Mouse (Mus musculus) kidney, embryonic 14.5 days (tissue): ENCODE data around the gene Slc35b2. TPM values are rescaled to one million over a fixed set of nuclear protein-coding genes. Genes with fewer than 3 reads are reported as not detected.

Experiments used
- ATAC-seq: fragments of 200-750 bp; cut with Nextera tagmentation; 2 replicates; pipeline ENCODE4 v1.8.0; 2017; ENCODE audit warnings: moderate number of reproducible peaks, mild to moderate bottlenecking, moderate TSS enrichment, moderate library complexity; ENCODE audit not compliant: low FRiP score, low TSS enrichment
- H3K27ac ChIP-seq: fragments of 300-500 bp; sonication (generic); 2 replicates; pipeline ENCODE4 v1.5.1; 2014; ENCODE audit warnings: low read depth, mild to moderate bottlenecking, low read length, moderate library complexity, mixed read lengths
- H3K27me3 ChIP-seq: fragments of 300-500 bp; sonication (generic); 2 replicates; pipeline ENCODE4 v1.6.1; 2014; ENCODE audit warnings: mild to moderate bottlenecking, low read length; ENCODE audit not compliant: control insufficient read depth, insufficient read depth
- H3K36me3 ChIP-seq: fragments of 300-500 bp; sonication (generic); 2 replicates; pipeline ENCODE4 v1.6.1; 2014; ENCODE audit warnings: low read length, mixed read lengths; ENCODE audit not compliant: control insufficient read depth, insufficient read depth
- H3K4me1 ChIP-seq: fragments of 300-500 bp; sonication (generic); 2 replicates; pipeline ENCODE4 v1.6.1; 2014; ENCODE audit warnings: low read length, mixed read lengths; ENCODE audit not compliant: control insufficient read depth, insufficient read depth
- H3K4me2 ChIP-seq: fragments of 300-500 bp; sonication (generic); replicated peaks from 2 replicates; pipeline ENCODE4 v1.6.1; 2014; ENCODE audit warnings: low read depth, mild to moderate bottlenecking, low read length
- H3K4me3 ChIP-seq: fragments of 300-500 bp; sonication (generic); 2 replicates; pipeline ENCODE4 v1.5.1; 2014; ENCODE audit warnings: mild to moderate bottlenecking, low read length
- H3K9ac ChIP-seq: fragments of 300-500 bp; sonication (generic); 2 replicates; pipeline ENCODE4 v1.6.1; 2014; ENCODE audit warnings: low read depth, mild to moderate bottlenecking, low read length, moderate library complexity
- H3K9me3 ChIP-seq: fragments of 300-500 bp; sonication (generic); 2 replicates; pipeline ENCODE4 v1.6.1; 2016; ENCODE audit warnings: low read length; ENCODE audit not compliant: control insufficient read depth
- WGBS: fragments of 180-500 bp; shearing (Covaris S2); extraction: QIAGEN DNeasy Blood & Tissue Kit; methylation state at CpG from one replicate; pipeline ENCODE4 v1.1.7; 2014; 5-methylcytosine and 5-hydroxymethylcytosine counted together
- polyA plus RNA-seq: library from polyadenylated mRNA; unstranded; fragments of >200 nt; fragmentation: Nextera tagmentation; extraction: Ambion mirVana; gene quantifications from 2 replicates; pipeline ENCODE4 v1.2.1, GENCODE M21; 2014

Slc35b2 gene
- polyA plus RNA-seq, 1 experiment from 2014 or later, result 140 TPM

DNA sequence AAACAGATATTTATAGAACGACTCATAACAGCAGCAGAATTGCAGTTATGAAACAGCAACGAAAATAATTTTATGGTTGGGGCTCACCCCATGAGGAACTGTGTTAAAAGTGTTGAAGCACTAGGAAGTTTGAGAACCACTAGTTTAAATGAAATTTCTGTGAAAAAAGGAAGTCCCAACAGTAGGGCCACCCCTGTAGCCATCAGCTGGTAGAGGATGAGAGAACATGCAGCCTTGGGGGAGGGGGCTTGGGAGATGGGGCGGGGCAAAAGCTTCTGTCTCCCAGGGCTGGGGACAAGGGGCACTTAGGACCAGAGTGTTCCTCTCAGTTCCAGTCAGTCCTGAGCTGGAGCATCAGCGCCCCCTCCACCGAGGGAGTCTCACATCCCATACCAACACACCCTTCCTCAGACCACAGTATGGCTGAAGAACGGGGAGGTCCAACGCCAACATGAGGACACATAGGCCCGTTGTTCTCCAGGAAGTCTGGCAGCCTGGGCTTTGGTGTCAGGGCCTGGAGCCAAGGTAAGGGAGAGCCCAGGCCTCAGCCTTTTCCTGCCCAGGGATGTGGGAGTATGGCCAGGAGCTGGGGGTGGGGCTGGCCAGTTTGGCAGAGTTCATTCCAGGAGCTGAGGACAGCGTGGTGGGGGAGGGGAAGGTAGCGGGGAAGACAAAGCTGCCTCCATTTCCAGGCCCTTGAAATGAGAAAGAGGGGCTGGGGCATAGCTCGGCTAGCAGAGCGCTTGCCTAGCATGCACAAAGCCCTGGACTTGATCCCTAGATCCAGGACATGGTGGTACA is 20.6 kb downstream of the Slc35b2 start:
- peak; percentile 20; the same call in 1 of the 2 replicates for ATAC-seq
- Histone ChIP-seq H3K4me2 (peak overlapping the region; percentile 21), H3K9ac (peak overlapping the region; percentile 40; the same call in 1 of the 2 replicates), H3K4me3 (no peak overlapping the region; the same call in 1 of the 2 replicates), H3K27me3 (no peaks in the 10 kb centered on the region), H3K36me3 (peaks cover 12% of the 10 kb centered on the region; the same call in 1 of the 2 replicates), H3K27ac (peak overlapping the region; percentile 77), H3K4me1 (peaks cover 25% of the 10 kb centered on the region), H3K9me3 (0 out of 2 replicates have a peak, but pooled peaks cover 5% of the 10 kb centered on the region)
- WGBS, result 38% methylated on average over 12 of the region's 12 CpGs

DNA sequence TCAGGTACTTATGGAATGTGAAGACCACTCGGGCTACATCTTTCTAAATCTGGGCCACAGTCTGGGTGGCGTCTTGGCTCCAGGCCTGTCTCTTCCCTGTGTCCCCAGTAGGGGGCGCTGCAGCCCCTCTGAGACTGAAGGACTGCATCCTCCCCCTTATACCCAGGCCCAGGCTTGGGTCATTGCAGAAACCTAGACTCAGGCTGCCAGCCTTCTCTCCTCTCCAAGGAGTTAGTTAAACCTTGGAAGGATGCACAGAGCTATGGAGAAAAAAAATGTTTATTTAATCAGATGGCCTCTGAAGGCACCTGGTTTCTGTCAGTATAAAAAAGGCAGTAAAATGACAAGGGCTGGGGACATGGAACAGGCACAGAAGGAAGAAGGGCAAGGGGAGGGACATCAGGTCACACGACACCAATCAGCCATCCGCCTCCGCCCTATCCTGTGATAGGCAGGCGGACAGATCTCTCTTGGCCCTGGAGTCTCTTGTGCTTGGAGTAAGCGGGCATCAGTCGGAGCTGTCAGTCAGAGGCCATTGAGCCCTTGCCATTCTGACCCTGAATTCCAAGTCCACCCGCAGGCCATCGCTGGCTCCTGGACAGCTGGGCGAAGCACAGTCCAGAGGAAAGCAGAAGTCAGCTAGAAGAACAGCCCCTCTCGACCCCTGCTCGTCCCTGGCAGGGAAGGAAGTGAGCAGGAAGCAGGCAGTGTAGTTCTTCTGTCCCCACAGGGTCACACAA is 21.4 kb downstream of the Slc35b2 start:
- peak; percentile 64 for ATAC-seq
- no peak overlapping the region; the same call in 1 of the 2 replicates for H3K4me2 ChIP-seq
- H3K9ac ChIP-seq, result peak overlapping the region; percentile 40; the same call in 1 of the 2 replicates
- H3K27me3 ChIP-seq, result no peaks in the 10 kb centered on the region
- H3K36me3 ChIP-seq, result peaks cover 19% of the 10 kb centered on the region; the same call in 1 of the 2 replicates
- peaks cover 25% of the 10 kb centered on the region for H3K4me1 ChIP-seq
- no peak overlapping the region for H3K4me3 ChIP-seq
- 0 out of 2 replicates have a peak, but pooled peaks cover 5% of the 10 kb centered on the region for H3K9me3 ChIP-seq
- WGBS, result 15% methylated on average over 14 of the region's 14 CpGs
- peak overlapping the region; percentile 77 for H3K27ac ChIP-seq

DNA sequence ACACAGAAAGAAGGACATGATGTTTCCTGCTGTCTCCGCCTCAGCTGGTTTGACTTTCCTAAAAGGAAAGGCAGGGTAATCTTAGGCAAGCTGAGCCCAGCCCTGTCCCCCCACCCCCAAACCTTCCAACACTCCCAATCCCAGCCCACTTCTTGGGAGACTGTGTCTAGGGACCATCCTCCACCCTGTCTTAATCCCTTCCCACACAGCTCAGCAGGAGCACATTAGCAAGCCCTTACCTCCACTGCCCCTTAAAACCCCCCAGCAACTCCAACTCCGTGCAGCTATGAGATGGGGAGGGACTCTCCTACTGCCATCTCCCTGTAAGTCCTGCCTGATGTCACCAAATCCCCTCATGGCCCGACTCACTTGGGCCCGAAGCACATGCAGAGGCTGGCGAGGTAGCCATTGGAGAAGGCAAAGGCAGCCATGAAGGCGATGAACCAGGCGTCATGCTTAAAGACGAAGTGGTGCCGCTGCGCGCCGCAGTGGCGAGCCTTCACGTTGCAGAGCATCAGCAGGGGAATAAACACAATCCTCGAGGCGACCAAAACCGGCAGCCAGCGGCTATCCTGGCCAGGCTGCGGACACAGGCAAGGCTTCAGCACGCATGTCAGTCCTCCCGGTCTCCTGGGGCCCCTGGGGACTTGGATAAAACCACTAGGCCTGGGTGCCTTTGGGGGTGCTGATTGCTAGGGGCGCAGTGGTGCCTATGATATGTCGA is 22.2 kb downstream of the Slc35b2 start:
- Histone ChIP-seq H3K27ac (peak overlapping the region; percentile 77), H3K4me3 (no peak overlapping the region), H3K4me1 (peaks cover 25% of the 10 kb centered on the region), H3K36me3 (peaks cover 19% of the 10 kb centered on the region; the same call in 1 of the 2 replicates), H3K27me3 (no peaks in the 10 kb centered on the region), H3K9ac (no peak overlapping the region), H3K4me2 (no peak overlapping the region), H3K9me3 (0 out of 2 replicates have a peak, but pooled peaks cover 5% of the 10 kb centered on the region)
- 0 out of 2 replicates have a peak, but pooled peaks have one; percentile 13 for ATAC-seq
- WGBS, result 80% methylated on average over 23 of the region's 23 CpGs

DNA sequence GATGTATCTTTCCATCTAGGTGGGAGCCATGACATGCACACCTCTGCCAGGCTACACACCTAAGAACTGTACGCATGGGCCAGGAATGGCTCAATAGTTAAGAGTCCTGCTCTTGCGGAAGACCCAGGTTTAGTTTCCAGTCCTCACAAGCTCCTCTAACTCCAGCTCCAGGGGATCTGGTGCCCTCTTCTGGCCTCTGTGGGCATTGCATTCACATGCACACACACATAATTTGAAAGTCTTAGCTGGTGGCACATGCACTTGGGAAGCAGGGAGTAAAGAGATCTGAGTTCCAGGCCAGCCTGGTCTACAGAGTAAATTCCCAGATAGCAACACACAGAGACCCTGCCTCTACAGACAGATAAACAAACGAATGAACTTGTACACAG is 22.8 kb downstream of the Slc35b2 start:
- Histone ChIP-seq H3K4me2 (no peak overlapping the region), H3K4me3 (no peak overlapping the region), H3K27me3 (no peaks in the 10 kb centered on the region), H3K4me1 (peaks cover 23% of the 10 kb centered on the region), H3K9me3 (0 out of 2 replicates have a peak, but pooled peaks cover 5% of the 10 kb centered on the region), H3K27ac (no peak overlapping the region), H3K36me3 (peaks cover 19% of the 10 kb centered on the region; the same call in 1 of the 2 replicates), H3K9ac (no peak overlapping the region)
- ATAC-seq, result no peak
- 94% methylated on average over 3 of the region's 3 CpGs for WGBS

DNA sequence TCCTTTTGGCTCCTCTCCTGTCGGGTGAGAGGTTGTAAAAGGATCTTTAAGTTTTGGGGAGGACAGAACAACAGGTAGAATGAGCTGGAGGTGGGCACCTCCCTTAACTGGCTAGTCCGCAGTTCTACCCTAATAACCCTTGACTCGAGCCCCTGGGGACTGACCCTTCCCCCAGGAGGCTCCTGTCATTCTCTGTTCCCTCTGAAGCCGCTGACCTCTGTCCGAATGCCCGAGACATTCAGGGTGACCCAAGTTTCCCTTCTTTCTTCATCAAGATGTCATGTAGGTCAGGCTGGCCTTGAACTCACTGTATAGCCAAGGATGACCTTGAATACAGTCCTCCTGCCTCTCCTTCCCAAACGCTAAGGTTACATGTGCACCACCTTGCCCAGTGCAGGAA is 24.7 kb downstream of the Slc35b2 start:
- 88% methylated on average over 7 of the region's 7 CpGs for WGBS
- H3K4me1 ChIP-seq, result peaks cover 39% of the 10 kb centered on the region

DNA sequence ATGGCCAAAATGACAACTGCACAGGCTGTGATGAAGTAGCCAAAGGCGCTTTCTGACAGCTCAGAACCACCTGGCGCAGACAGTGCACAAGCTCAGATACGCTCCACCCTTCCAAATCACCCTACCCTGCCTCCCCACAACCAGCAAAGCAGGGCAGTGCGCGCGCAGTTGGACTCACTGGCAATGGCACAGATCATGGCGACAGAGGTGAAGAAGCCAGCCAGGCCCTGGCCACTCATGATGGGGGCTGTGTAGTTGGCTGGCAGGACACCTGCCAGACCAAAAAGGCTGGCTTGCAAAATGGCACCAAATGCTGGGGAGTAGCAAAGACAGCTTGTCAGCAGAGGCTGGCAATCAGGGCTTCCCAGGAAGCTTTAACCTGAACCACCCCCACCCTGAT is 25.6 kb downstream of the Slc35b2 start:
- ATAC-seq, result no peak
- H3K4me1 ChIP-seq, result peaks cover 41% of the 10 kb centered on the region
- 0 out of 2 replicates have a peak, but pooled peaks cover 5% of the 10 kb centered on the region for H3K9me3 ChIP-seq
- H3K27ac ChIP-seq, result no peak overlapping the region
- H3K4me2 ChIP-seq, result no peak overlapping the region
- no peak overlapping the region for H3K9ac ChIP-seq
- H3K4me3 ChIP-seq, result no peak overlapping the region
- peaks cover 19% of the 10 kb centered on the region; the same call in 1 of the 2 replicates for H3K36me3 ChIP-seq
- H3K27me3 ChIP-seq, result peaks cover 3% of the 10 kb centered on the region; the same call in 1 of the 2 replicates
- 95% methylated on average over 7 of the region's 7 CpGs for WGBS

More for the DNA sequence above, 24.7 kb downstream of the Slc35b2 start:
- no peak overlapping the region for H3K4me3 ChIP-seq
- no peak for ATAC-seq
- H3K27ac ChIP-seq, result no peak overlapping the region
- H3K4me2 ChIP-seq, result no peak overlapping the region
- peaks cover 3% of the 10 kb centered on the region; the same call in 1 of the 2 replicates for H3K27me3 ChIP-seq
- no peak overlapping the region for H3K9ac ChIP-seq
- peaks cover 19% of the 10 kb centered on the region; the same call in 1 of the 2 replicates for H3K36me3 ChIP-seq
- H3K9me3 ChIP-seq, result 0 out of 2 replicates have a peak, but pooled peaks cover 5% of the 10 kb centered on the region

DNA sequence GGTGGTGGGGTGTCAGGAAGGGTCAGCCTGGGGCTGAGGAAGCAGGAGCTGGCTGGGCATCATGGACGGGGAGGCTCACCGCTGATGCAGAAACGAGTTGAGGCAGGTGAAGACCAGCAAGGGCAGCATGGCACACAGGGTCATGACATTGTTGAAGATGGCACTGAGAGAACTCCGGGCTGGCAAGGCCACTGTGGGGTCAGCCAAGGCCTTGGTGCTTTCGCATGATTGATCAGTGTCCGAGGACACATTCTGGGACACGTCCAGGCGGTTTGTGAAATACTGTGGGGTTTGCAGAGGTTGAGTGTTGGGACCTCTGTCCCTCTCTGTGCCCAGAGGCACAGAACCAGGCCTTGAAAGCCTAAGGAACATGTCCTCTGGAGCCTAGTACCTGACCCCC is 26.2 kb downstream of the Slc35b2 start:
- no peak for ATAC-seq
- Histone ChIP-seq H3K36me3 (peaks cover 19% of the 10 kb centered on the region; the same call in 1 of the 2 replicates), H3K4me1 (peaks cover 40% of the 10 kb centered on the region), H3K27me3 (peaks cover 3% of the 10 kb centered on the region; the same call in 1 of the 2 replicates), H3K27ac (no peak overlapping the region), H3K4me3 (no peak overlapping the region), H3K4me2 (no peak overlapping the region), H3K9me3 (0 out of 2 replicates have a peak, but pooled peaks cover 5% of the 10 kb centered on the region), H3K9ac (no peak overlapping the region)
- WGBS, result 91% methylated on average over 8 of the region's 8 CpGs

DNA sequence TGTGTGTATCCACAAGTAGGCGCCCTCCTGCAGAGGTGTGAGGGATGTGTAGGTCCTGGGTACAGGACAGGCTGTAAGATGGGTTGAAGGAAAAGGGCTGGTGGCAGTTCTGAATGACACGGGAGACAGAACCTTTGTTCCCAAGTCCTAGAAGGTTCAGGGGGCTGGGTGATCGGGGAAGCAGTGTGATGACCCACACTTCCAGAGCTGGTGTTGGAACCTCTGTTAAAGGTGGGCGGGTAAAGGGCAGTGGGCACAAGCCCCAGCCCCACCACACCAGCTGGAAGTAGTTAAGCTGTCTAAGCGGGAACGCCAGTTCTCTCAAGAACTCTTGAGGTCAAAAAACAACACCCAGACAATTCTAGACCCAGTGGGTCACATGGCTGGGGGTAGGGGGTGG is 26.7 kb downstream of the Slc35b2 start:
- Histone ChIP-seq H3K4me3 (no peak overlapping the region), H3K36me3 (peaks cover 19% of the 10 kb centered on the region; the same call in 1 of the 2 replicates), H3K27ac (no peak overlapping the region), H3K4me1 (peaks cover 42% of the 10 kb centered on the region), H3K9me3 (0 out of 2 replicates have a peak, but pooled peaks cover 5% of the 10 kb centered on the region), H3K27me3 (peaks cover 3% of the 10 kb centered on the region; the same call in 1 of the 2 replicates), H3K4me2 (no peak overlapping the region), H3K9ac (no peak overlapping the region)
- ATAC-seq, result no peak
- WGBS, result 78% methylated on average over 6 of the region's 6 CpGs
